Mouse (Mus musculus): ENCODE data around the gene Farsa.

GRCm38 (mm10) chr8:84904351-84904750 lies 47.6 kb downstream of the Farsa start:
- TF ChIP-seq CTCF (IDR thresholded peaks at IDR 0.05; ENCODE audit: borderline replicate concordance, extremely low read depth, insufficient read depth, insufficient read length) (no peak), POLR2A (IDR thresholded peaks at IDR 0.05; ENCODE audit: borderline replicate concordance, extremely low read depth, insufficient read depth, insufficient read length, poor library complexity, severe bottlenecking) (no peak)
